Mouse (Mus musculus) hindbrain, embryonic 14.5 days (tissue): ENCODE measurements around the gene Supt5. TPM values are rescaled to one million over a fixed set of nuclear protein-coding genes. Genes with fewer than 3 reads are reported as not detected.
A peak's percentile ranks its signal among the peaks of the same experiment; 100 is the strongest.

Experiments
- ATAC-seq: fragments of 200-750 bp; cut with Nextera tagmentation; 2 replicates; pipeline ENCODE4 v1.8.0; 2017; ENCODE audit warnings: moderate number of reproducible peaks, mild to moderate bottlenecking, moderate TSS enrichment, moderate library complexity; ENCODE audit not compliant: low FRiP score
- DNase-seq: peaks from one replicate; pipeline ENCODE4 v3.0.0-alpha.2; 2015; ENCODE audit warnings: low spot score
- H3K27ac ChIP-seq: fragments of 300-500 bp; sonication (generic); 2 replicates; pipeline ENCODE4 v1.5.1; 2014; ENCODE audit warnings: mild to moderate bottlenecking, moderate library complexity
- H3K27me3 ChIP-seq: fragments of 300-500 bp; sonication (generic); 2 replicates; pipeline ENCODE4 v1.6.1; 2014; ENCODE audit warnings: mild to moderate bottlenecking, low read length, mixed read lengths; ENCODE audit not compliant: control insufficient read depth, insufficient read depth
- H3K36me3 ChIP-seq: fragments of 300-500 bp; sonication (generic); replicated peaks from 2 replicates; pipeline ENCODE4 v1.6.1; 2014; ENCODE audit not compliant: control insufficient read depth, insufficient read depth
- H3K4me1 ChIP-seq: fragments of 300-500 bp; sonication (generic); replicated peaks from 2 replicates; pipeline ENCODE4 v1.6.1; 2014; ENCODE audit warnings: antibody characterized with exemption, low read length, mixed read lengths; ENCODE audit not compliant: control insufficient read depth, insufficient read depth
- H3K4me2 ChIP-seq: fragments of 300-500 bp; sonication (generic); replicated peaks from 2 replicates; pipeline ENCODE4 v1.6.1; 2014; ENCODE audit warnings: mild to moderate bottlenecking, moderate library complexity
- H3K4me3 ChIP-seq: fragments of 300-500 bp; sonication (generic); replicated peaks from 2 replicates; pipeline ENCODE4 v1.5.1; 2014; ENCODE audit warnings: mild to moderate bottlenecking, low read length
- H3K9ac ChIP-seq: fragments of 300-500 bp; sonication (generic); 2 replicates; pipeline ENCODE4 v1.6.1; 2014
- H3K9me3 ChIP-seq: fragments of 300-500 bp; sonication (generic); 2 replicates; pipeline ENCODE4 v1.6.1; 2016; ENCODE audit warnings: low read length; ENCODE audit not compliant: control insufficient read depth
- WGBS: fragments of 180-500 bp; shearing (Covaris S2); extraction: QIAGEN DNeasy Blood & Tissue Kit; methylation state at CpG from one replicate; pipeline ENCODE4 v1.1.7; 2014; 5-methylcytosine and 5-hydroxymethylcytosine counted together
- polyA plus RNA-seq: library from polyadenylated mRNA; unstranded; fragments of >200 nt; fragmentation: Nextera tagmentation; extraction: Ambion mirVana; gene quantifications from 2 replicates; pipeline ENCODE4 v1.2.1, GENCODE M21; 2014

The Supt5 gene
- polyA plus RNA-seq, 1 experiment from 2014 or later: 75.2 TPM

DNA sequence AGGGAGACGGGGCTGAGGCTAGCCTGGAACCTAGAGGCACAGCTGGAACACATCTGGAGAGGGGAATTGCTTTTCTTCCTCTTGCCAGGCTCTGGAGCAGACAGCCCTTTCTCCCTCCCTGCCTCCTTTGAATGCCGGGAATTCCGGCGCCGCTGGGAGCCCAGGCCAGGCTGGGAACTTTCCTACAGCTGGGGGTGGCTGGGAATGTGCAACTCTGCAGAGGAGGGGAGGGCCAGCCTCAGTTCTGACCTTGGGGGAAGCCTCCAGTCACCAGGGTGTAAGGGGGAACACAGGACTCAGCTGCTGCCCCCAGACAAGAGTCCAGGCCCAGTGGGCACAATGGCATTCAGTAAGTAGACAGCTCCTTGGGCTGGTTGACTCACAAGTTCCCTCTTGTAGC lies 18.4 kb upstream of the Supt5 start:
- no peaks in the 10 kb centered on the region for H3K9me3 ChIP-seq
- H3K4me3 ChIP-seq: no peak overlapping the region
- DNase-seq (no peak), ATAC-seq (no peak)
- H3K4me2 ChIP-seq: no peak overlapping the region
- no peaks in the 10 kb centered on the region for H3K27me3 ChIP-seq
- 0 out of 2 replicates have a peak overlapping the region, but pooled peaks have one; percentile 67 for H3K27ac ChIP-seq
- no peak overlapping the region for H3K9ac ChIP-seq
- 1% methylated on average over 5 of the region's 5 CpGs for WGBS
- H3K4me1 ChIP-seq: peaks cover under 1% of the 10 kb centered on the region
- H3K36me3 ChIP-seq: peaks cover 59% of the 10 kb centered on the region

DNA sequence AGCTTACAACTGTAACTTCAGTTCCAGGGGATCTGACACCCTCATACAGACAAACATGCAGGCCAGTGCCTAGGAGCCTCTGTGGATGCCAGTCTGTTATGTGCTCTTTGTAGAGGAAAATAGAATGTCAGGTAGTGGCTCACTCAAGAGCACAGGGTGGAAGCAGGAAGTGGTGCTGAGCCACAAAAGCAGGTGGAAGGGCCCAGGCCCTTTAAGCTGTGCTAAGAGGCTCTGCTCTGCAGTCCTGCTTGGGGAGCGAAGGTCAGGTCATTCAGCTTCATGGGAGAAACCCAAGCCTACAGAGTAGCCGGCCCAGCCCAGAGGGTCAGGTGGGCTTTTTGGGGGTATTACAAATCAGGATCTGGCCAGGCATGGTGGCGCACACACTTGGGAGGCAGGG lies 16.7 kb upstream of the Supt5 start:
- DNase-seq (no peak), ATAC-seq (no peak)
- no peaks in the 10 kb centered on the region for H3K27me3 ChIP-seq
- no peak overlapping the region for H3K4me3 ChIP-seq
- H3K4me2 ChIP-seq: no peak overlapping the region
- no peaks in the 10 kb centered on the region for H3K9me3 ChIP-seq
- peaks cover 48% of the 10 kb centered on the region for H3K36me3 ChIP-seq
- peaks cover 9% of the 10 kb centered on the region for H3K4me1 ChIP-seq
- H3K27ac ChIP-seq: no peak overlapping the region
- no peak overlapping the region for H3K9ac ChIP-seq
- WGBS: 88% methylated on average over 3 of the region's 3 CpGs

DNA sequence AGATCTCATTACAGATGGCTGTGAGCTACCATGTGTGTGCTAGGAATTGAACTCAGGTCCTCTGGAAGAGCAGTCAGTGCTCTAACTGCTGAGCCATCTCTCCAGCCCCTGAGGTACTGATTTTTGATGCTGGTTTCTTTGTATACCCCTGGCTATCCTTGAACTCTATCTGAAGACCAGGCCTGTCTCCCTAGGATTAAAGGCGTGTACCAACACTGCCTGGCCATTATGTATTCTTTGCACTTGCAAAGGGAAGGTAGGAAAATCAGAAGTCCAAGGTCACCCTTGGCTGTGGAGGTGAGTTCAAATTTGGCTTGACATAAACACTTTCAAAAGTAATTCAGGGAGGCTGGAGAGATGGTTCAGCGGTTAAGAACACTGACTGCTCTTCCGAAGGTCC lies 16.1 kb upstream of the Supt5 start:
- H3K36me3 ChIP-seq: peaks cover 41% of the 10 kb centered on the region
- no peak overlapping the region for H3K27ac ChIP-seq
- 89% methylated on average over 3 of the region's 3 CpGs for WGBS
- no peak overlapping the region for H3K9ac ChIP-seq
- no peak overlapping the region for H3K4me2 ChIP-seq
- H3K4me1 ChIP-seq: peaks cover 14% of the 10 kb centered on the region
- H3K9me3 ChIP-seq: no peaks in the 10 kb centered on the region
- DNase-seq (no peak), ATAC-seq (no peak)
- no peak overlapping the region for H3K4me3 ChIP-seq
- H3K27me3 ChIP-seq: no peaks in the 10 kb centered on the region

DNA sequence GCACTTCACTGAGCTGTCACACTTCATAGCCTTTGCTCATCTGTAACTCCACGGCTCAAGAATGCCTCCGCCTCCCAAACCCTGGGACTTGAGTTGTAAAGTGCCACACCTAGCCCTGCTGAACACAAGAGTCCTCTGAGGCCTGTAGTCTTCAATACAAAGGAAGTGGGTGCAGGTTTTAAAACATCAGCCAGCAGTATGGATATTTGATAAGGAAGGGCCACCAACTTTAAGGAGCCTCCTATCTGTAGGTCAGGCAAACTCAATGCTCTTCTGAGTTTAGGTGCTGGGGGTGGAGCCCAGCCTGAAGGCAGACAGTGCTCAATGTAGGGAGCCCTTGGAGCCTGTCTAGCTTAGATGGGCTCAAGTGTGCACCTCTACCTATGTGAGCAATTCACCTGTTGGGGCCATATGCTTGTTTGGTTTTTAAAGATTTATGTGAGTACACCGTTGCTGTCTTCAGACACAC lies 15.6 kb upstream of the Supt5 start:
- no peak overlapping the region for H3K27ac ChIP-seq
- peaks cover 16% of the 10 kb centered on the region for H3K4me1 ChIP-seq
- H3K27me3 ChIP-seq: no peaks in the 10 kb centered on the region
- DNase-seq (no peak), ATAC-seq (no peak)
- no peak overlapping the region for H3K4me2 ChIP-seq
- H3K4me3 ChIP-seq: no peak overlapping the region
- H3K9ac ChIP-seq: no peak overlapping the region
- 92% methylated on average over 3 of the region's 3 CpGs for WGBS
- H3K36me3 ChIP-seq: peaks cover 38% of the 10 kb centered on the region
- H3K9me3 ChIP-seq: no peaks in the 10 kb centered on the region

DNA sequence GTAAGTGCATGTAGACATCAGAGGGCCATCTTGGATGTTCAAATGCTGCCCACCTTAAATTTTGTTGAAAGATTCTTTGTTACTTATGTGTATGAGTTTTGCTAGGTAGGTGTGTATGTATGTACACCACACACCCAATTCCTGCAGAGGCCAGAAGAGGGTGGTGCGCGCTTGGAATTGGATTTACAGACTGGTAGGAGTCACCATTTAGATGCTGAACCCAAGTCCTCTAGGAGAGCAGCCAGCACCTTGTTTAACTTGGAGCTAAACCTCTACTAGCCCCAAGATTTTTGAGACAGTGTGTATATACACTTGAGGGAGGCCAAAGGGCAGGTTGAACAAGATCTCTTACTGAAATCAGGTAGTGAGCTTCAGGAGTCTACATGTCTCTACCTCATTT lies 14.7 kb upstream of the Supt5 start:
- no peak overlapping the region for H3K4me3 ChIP-seq
- DNase-seq: no peak
- no peak overlapping the region for H3K4me2 ChIP-seq
- WGBS: 91% methylated on average over 2 of the region's 2 CpGs
- no peak for ATAC-seq
- no peak overlapping the region for H3K9ac ChIP-seq
- H3K4me1 ChIP-seq: peaks cover 16% of the 10 kb centered on the region
- peaks cover 38% of the 10 kb centered on the region for H3K36me3 ChIP-seq
- no peak overlapping the region for H3K27ac ChIP-seq
- no peaks in the 10 kb centered on the region for H3K9me3 ChIP-seq
- H3K27me3 ChIP-seq: no peaks in the 10 kb centered on the region

DNA sequence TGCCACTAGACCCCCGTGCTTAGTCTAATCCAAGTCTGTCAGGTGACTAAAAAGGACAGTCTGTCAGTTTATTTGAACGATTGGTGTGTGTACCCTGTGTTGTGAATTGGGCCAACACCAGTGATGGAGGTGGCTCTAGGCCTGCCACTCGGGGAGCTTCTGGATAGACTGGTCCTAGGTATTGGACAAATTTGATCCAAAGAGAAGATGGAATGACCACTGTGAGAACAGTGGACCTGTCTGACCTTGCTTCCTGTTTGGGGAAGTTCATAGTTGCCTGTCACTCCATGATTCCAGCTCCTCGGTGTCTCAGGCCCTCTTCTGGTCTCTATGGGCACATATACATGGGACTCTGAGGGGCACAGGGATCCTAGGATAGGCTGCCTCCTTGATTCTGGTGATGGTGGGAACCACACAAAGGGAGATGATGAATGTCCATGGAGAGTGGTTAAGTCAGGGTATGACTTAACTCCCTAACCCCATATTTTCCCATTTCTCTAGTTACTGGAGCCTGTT lies 13.2 kb upstream of the Supt5 start:
- Histone ChIP-seq H3K9me3 (no peaks in the 10 kb centered on the region), H3K4me3 (peak overlapping the region; percentile 86), H3K4me2 (peak overlapping the region; percentile 88), H3K4me1 (peaks cover 16% of the 10 kb centered on the region), H3K9ac (peak overlapping the region; percentile 97), H3K27ac (no peak overlapping the region), H3K27me3 (no peaks in the 10 kb centered on the region), H3K36me3 (peaks cover 38% of the 10 kb centered on the region)
- 37% methylated on average over 4 of the region's 4 CpGs for WGBS
- no peak for DNase-seq
- ATAC-seq: no peak

DNA sequence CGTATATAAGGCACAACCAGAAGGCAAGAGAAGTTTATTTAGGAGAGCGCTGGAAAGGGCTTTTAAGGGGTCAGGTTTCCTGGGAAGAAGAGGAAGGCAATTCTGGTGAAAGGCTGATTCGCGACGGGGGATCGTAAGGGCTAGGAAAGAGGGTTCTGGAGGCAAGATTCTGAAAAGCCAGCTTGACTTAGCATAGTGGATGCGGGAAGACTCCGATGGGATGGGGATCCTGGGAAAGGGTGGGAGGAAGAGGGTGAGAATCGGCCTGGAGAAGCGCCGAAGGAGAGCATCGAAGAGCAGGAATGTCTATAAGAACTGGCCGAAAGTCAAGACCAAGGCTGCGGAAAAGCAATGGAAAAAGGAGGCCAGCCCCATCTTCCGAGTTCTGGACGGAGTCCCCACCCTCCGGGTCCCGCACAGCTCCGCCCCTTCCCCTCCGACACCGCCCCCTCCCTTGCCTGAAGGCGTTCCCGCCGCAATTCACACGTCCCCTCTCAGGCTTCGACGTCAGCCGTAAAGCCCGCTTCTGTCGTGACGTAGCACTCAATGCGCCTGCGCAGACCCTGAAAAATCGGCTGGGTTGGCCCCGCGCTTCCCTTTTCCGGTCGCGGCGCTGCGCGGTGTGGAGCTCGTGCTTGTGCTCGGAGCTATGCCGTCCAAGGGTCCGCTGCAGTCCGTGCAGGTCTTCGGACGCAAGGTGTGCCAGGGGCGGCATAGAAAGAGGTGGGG lies 11.8 kb upstream of the Supt5 start, which contains the start of gene Rps16:
Gene Rps16 (plus strand): TSS at position 498 of the 729 bp plus-strand sequence.
- peak within 1 kb of the TSS; percentile 86 for H3K4me3 ChIP-seq
- H3K9me3 ChIP-seq: no peaks in the 10 kb centered on the region
- ATAC-seq (peak; percentile 95), DNase-seq (peak; percentile 99)
- peak within 1 kb of the TSS; percentile 90 for H3K27ac ChIP-seq
- H3K4me2 ChIP-seq: peak within 1 kb of the TSS; percentile 88
- under 1% methylated on average over 49 of the region's 50 CpGs for WGBS
- H3K36me3 ChIP-seq: peaks cover 37% of the 10 kb centered on the region
- no peaks in the 10 kb centered on the region for H3K27me3 ChIP-seq
- H3K9ac ChIP-seq: peak within 1 kb of the TSS; percentile 97
- peaks cover 16% of the 10 kb centered on the region for H3K4me1 ChIP-seq

DNA sequence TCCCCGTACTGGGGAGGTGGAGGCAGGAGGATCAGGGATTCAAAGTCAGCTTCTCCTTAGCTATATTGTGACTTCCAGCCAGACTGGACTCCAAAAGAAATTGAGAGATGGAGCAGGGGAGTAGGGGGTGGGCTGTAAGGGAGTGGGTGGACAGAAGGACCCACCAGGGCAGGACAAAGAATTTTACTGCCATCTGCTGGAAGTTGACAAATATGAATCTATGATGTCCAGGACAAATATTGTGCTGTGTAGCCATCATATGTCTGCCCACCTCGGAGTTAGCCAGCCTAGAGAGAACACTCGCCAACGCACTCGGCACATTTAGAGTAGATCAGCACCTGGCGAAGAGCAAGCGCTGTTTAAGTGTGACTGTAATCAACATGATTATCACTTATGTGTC lies 10.1 kb upstream of the Supt5 start:
- Histone ChIP-seq H3K4me2 (no peak overlapping the region), H3K4me3 (no peak overlapping the region), H3K27ac (no peak overlapping the region), H3K9me3 (no peaks in the 10 kb centered on the region), H3K4me1 (peaks cover 16% of the 10 kb centered on the region), H3K9ac (no peak overlapping the region), H3K36me3 (peaks cover 20% of the 10 kb centered on the region), H3K27me3 (no peaks in the 10 kb centered on the region)
- WGBS: 91% methylated on average over 7 of the region's 7 CpGs
- no peak for ATAC-seq
- peak; percentile 25 for DNase-seq

DNA sequence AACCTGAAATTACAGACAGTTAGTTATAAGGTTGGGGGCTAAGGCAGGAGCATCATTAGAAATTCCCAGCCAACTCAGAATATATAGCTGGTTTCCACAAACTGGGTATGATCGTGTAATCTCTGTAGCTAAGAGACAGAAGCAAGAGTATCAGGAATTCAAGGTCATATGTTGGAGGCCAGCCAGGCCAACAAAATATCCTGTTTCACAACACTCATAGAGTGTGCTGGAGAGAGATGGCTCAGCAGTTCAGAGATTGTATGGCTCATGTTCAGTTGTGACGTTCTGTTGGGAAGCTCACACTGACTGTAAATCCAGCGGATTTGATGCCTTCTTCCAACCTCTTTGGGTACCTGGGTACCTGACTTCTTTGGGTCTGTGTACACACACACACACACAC lies 9.2 kb upstream of the Supt5 start:
- no peak overlapping the region for H3K4me3 ChIP-seq
- H3K9ac ChIP-seq: no peak overlapping the region
- H3K4me1 ChIP-seq: peaks cover 16% of the 10 kb centered on the region
- H3K27ac ChIP-seq: no peak overlapping the region
- ATAC-seq (no peak), DNase-seq (no peak)
- H3K36me3 ChIP-seq: peaks cover 11% of the 10 kb centered on the region
- H3K4me2 ChIP-seq: no peak overlapping the region
- WGBS: 77% methylated on average over 3 of the region's 3 CpGs
- H3K9me3 ChIP-seq: no peaks in the 10 kb centered on the region
- H3K27me3 ChIP-seq: no peaks in the 10 kb centered on the region
